Comparison of ENCODE assay signal across 11 mouse cellular contexts in the genomic region with DNA sequence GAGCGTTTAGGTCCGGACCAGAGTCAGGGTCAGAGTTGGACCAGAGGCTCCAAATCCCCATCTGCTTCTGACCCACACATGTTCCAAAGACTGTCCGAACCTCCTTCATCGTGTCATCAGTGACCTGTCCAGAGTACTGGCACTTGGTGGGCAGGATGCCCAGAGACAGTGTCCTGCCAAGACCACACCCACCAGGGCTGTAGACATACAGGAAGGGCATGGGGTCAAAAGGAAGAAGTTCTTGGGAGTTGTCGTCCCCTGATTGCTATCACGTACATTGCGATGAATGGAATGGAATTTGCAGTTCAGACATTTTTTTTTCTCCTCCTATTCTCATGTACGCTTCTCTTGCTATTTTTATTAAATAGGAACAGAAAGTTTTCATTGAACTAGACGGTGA. TPM values are rescaled to one million over a fixed set of nuclear protein-coding genes. Genes with fewer than 3 reads are reported as not detected.
DNase-seq lines count a peak whose midpoint lies in the region; ATAC-seq and TF ChIP-seq lines count a peak whose summit lies in the region.
"Had no signal": no experiment of that assay in that cellular context is flagged by ENCODE, and none has a peak within 500 bp of the region (broad histone marks: within the 10 kb centered on the region; RNA-seq: fewer than 3 reads in every experiment).

No protein-coding gene starts in this region.

- no peak overlapping the region for H3K9ac ChIP-seq in lung, embryonic 15.5 days
- H3K9ac ChIP-seq in hindbrain, embryonic 12.5 days: no peak overlapping the region
- no peak overlapping the region for H3K9ac ChIP-seq in midbrain, postnatal 0 days (replicated peaks; ENCODE audit: low read length, poor library complexity, severe bottlenecking)
- H3K9ac ChIP-seq: neural tube, embryonic 12.5 days had no signal

- no peaks in the 10 kb centered on the region for H3K4me1 ChIP-seq in lung, embryonic 15.5 days
- H3K4me1 ChIP-seq in hindbrain, embryonic 12.5 days: no peaks in the 10 kb centered on the region
- H3K4me1 ChIP-seq in midbrain, postnatal 0 days (ENCODE audit: insufficient read depth, low read length): no peaks in the 10 kb centered on the region
- H3K4me1 ChIP-seq: neural tube, embryonic 12.5 days had no signal

- peak overlapping the region; percentile 58 for H3K27ac ChIP-seq in lung, embryonic 15.5 days
- no peak overlapping the region for H3K27ac ChIP-seq in hindbrain, embryonic 12.5 days
- no peak overlapping the region for H3K27ac ChIP-seq in midbrain, postnatal 0 days (ENCODE audit: low read depth, low read length)
- H3K27ac ChIP-seq: hindbrain, postnatal 0 days; neural tube, embryonic 12.5 days had no signal

- ATAC-seq in lung, embryonic 15.5 days (ENCODE audit: borderline replicate concordance, extremely low read depth, low FRiP score, low TSS enrichment): no peak
- ATAC-seq in hindbrain, embryonic 12.5 days (ENCODE audit: low FRiP score): no peak
- ATAC-seq in midbrain, postnatal 0 days (ENCODE audit: low FRiP score): no peak
- ATAC-seq: hindbrain, postnatal 0 days had no signal

- no peaks in the 10 kb centered on the region for H3K27me3 ChIP-seq in lung, embryonic 15.5 days
- no peaks in the 10 kb centered on the region for H3K27me3 ChIP-seq in hindbrain, embryonic 12.5 days
- no peaks in the 10 kb centered on the region for H3K27me3 ChIP-seq in midbrain, postnatal 0 days (ENCODE audit: insufficient read depth, low read length)
- H3K27me3 ChIP-seq: neural tube, embryonic 12.5 days had no signal

- 53% methylated on average over 9 of the region's 9 CpGs for WGBS in lung, embryonic 15.5 days
- 87% methylated on average over 9 of the region's 9 CpGs for WGBS in hindbrain, embryonic 12.5 days
- 82% methylated on average over 9 of the region's 9 CpGs for WGBS in midbrain, postnatal 0 days

- TF ChIP-seq CTCF in midbrain, postnatal 0 days (IDR thresholded peaks at IDR 0.05): no peak

- no peaks in the 10 kb centered on the region for H3K36me3 ChIP-seq in lung, embryonic 15.5 days
- H3K36me3 ChIP-seq in hindbrain, embryonic 12.5 days: no peaks in the 10 kb centered on the region
- no peaks in the 10 kb centered on the region for H3K36me3 ChIP-seq in midbrain, postnatal 0 days (ENCODE audit: insufficient read depth, low read length)
- H3K36me3 ChIP-seq: neural tube, embryonic 12.5 days had no signal

- no peak overlapping the region for H3K4me3 ChIP-seq in lung, embryonic 15.5 days
- H3K4me3 ChIP-seq in hindbrain, embryonic 12.5 days: no peak overlapping the region
- no peak overlapping the region for H3K4me3 ChIP-seq in midbrain, postnatal 0 days (ENCODE audit: low read depth, low read length)
- H3K4me3 ChIP-seq: neural tube, embryonic 12.5 days had no signal

- DNase-seq in adipocyte (ENCODE audit: low spot score): peak; percentile 29
- peak; percentile 61 for DNase-seq in adrenal gland, postnatal 25 days
- DNase-seq in heart, postnatal 36 days: peak; percentile 65 to 70
- DNase-seq in midbrain, postnatal 0 days (ENCODE audit: low spot score): no peak
- no peak for DNase-seq in right cerebral cortex, postnatal 25 days
- DNase-seq in thymus, postnatal 14 days: no peak
- DNase-seq: cerebellum, adult 9-10 months had no signal

- no peaks in the 10 kb centered on the region for H3K9me3 ChIP-seq in lung, embryonic 15.5 days
- H3K9me3 ChIP-seq in hindbrain, embryonic 12.5 days (replicated peaks): no peaks in the 10 kb centered on the region
- H3K9me3 ChIP-seq in midbrain, postnatal 0 days (ENCODE audit: low read length): no peaks in the 10 kb centered on the region
- H3K9me3 ChIP-seq: neural tube, embryonic 12.5 days had no signal

- no peak overlapping the region for H3K4me2 ChIP-seq in lung, embryonic 15.5 days
- H3K4me2 ChIP-seq in hindbrain, embryonic 12.5 days (replicated peaks): no peak overlapping the region
- no peak overlapping the region for H3K4me2 ChIP-seq in midbrain, postnatal 0 days (ENCODE audit: low read depth, low read length, poor library complexity, severe bottlenecking)
- H3K4me2 ChIP-seq: neural tube, embryonic 12.5 days had no signal

- intact Hi-C loops in heart, postnatal 36 days (cut with DNase I): no loop called here

RNA-seq across cellular contexts. Expression of a gene that starts 2.9 kb away (rescaled TPM):
- total RNA-seq in adrenal gland, postnatal 25 days (2021): 30.1 and 36.4 TPM in 2 replicates
- 10 to 100 TPM; 45.2 to 51.5 TPM for total RNA-seq in heart, postnatal 36 days (2021)
- 43.0 and 50.5 TPM in 2 replicates for polyA plus RNA-seq in lung, embryonic 15.5 days (2015; fragmentation: Nextera tagmentation; extraction: Ambion mirVana)
- polyA plus RNA-seq in hindbrain, embryonic 12.5 days (2016; fragmentation: Nextera tagmentation; extraction: Ambion mirVana): 3.4 and 6.2 TPM in 2 replicates
- total RNA-seq in midbrain, postnatal 0 days (2014; rRNA removed): 15.5 and 16.2 TPM in 2 replicates
- 19.3 and 23.5 TPM in 2 replicates for polyA plus RNA-seq in midbrain, postnatal 0 days (2015; fragmentation: Nextera tagmentation; extraction: Ambion mirVana)

RNA-seq across cellular contexts. Expression of a gene that starts 43.6 kb away (rescaled TPM):
- total RNA-seq in adrenal gland, postnatal 25 days (2021): 55.0 and 55.2 TPM in 2 replicates
- 10 to 100 TPM; 46.5 to 46.6 TPM for total RNA-seq in heart, postnatal 36 days (2021)
- 77.6 and 79.0 TPM in 2 replicates for polyA plus RNA-seq in lung, embryonic 15.5 days (2015; fragmentation: Nextera tagmentation; extraction: Ambion mirVana)
- polyA plus RNA-seq in hindbrain, embryonic 12.5 days (2016; fragmentation: Nextera tagmentation; extraction: Ambion mirVana): 79.8 and 83.2 TPM in 2 replicates
- 28.6 and 31.4 TPM in 2 replicates for total RNA-seq in midbrain, postnatal 0 days (2014; rRNA removed)
- polyA plus RNA-seq in midbrain, postnatal 0 days (2015; fragmentation: Nextera tagmentation; extraction: Ambion mirVana): 41.8 and 42.6 TPM in 2 replicates

RNA-seq across cellular contexts. Expression of a gene that starts 48.1 kb away (rescaled TPM):
- 53.7 and 60.9 TPM in 2 replicates for total RNA-seq in adrenal gland, postnatal 25 days (2021)
- 10 to 100 TPM; 42.8 to 44.4 TPM for total RNA-seq in heart, postnatal 36 days (2021)
- 34.2 and 36.5 TPM in 2 replicates for polyA plus RNA-seq in lung, embryonic 15.5 days (2015; fragmentation: Nextera tagmentation; extraction: Ambion mirVana)
- polyA plus RNA-seq in hindbrain, embryonic 12.5 days (2016; fragmentation: Nextera tagmentation; extraction: Ambion mirVana): 74.3 and 74.7 TPM in 2 replicates
- 70.5 and 84.2 TPM in 2 replicates for total RNA-seq in midbrain, postnatal 0 days (2014; rRNA removed)
- polyA plus RNA-seq in midbrain, postnatal 0 days (2015; fragmentation: Nextera tagmentation; extraction: Ambion mirVana): 69.2 and 73.4 TPM in 2 replicates

Comparison
In these comparisons a context has a peak if more than half of its experiments do, and no peak if none do; other contexts are left out.
1. DNase-seq: peak in adipocyte (single experiment), adrenal gland, postnatal 25 days (single experiment) and heart, postnatal 36 days (2 of 2); none in midbrain, postnatal 0 days (single experiment), right cerebral cortex, postnatal 25 days (single experiment) and thymus, postnatal 14 days (single experiment).